Mouse (Mus musculus): Measurements from ENCODE around the gene Arhgap9.

DNA sequence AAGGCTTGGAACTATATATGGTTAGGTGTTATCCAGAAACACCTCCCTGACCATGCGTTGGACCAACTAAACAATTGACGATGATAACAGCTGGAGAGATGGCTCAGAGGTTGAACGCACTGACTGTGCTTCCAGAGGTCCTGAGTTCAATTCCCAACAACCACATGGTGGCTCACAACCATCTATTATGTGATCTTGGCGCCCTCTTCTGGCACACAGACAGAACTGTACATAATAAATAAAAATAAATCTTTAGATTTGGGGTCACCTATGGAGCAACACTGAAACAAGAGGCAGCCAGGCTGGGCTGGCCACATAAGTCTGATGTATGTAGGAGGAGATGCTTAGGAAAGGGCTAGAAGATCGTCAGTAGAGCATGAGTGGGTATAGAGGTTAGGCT, 11.4 kb downstream of the Arhgap9 start:
- TF ChIP-seq GATA1 (IDR thresholded peaks at IDR 0.05; ENCODE audit: low read length) (no peak), TAL1 (IDR thresholded peaks at IDR 0.05; ENCODE audit: low read length) (no peak)

Data from erythroblast, embryonic 14.5 days (primary cell).